Mouse (Mus musculus) kidney, embryonic 14.5 days (tissue): ENCODE results near the gene Phpt1. TPM values are rescaled to one million over a fixed set of nuclear protein-coding genes. Genes with fewer than 3 reads are reported as not detected.

ENCODE experiments used
- ATAC-seq: fragments of 200-750 bp; cut with Nextera tagmentation; 2 replicates; pipeline ENCODE4 v1.8.0; 2017; ENCODE audit warnings: moderate number of reproducible peaks, mild to moderate bottlenecking, moderate TSS enrichment, moderate library complexity; ENCODE audit not compliant: low FRiP score, low TSS enrichment
- H3K27ac ChIP-seq: fragments of 300-500 bp; sonication (generic); 2 replicates; pipeline ENCODE4 v1.5.1; 2014; ENCODE audit warnings: low read depth, mild to moderate bottlenecking, low read length, moderate library complexity, mixed read lengths
- H3K27me3 ChIP-seq: fragments of 300-500 bp; sonication (generic); 2 replicates; pipeline ENCODE4 v1.6.1; 2014; ENCODE audit warnings: mild to moderate bottlenecking, low read length; ENCODE audit not compliant: control insufficient read depth, insufficient read depth
- H3K36me3 ChIP-seq: fragments of 300-500 bp; sonication (generic); 2 replicates; pipeline ENCODE4 v1.6.1; 2014; ENCODE audit warnings: low read length, mixed read lengths; ENCODE audit not compliant: control insufficient read depth, insufficient read depth
- H3K4me1 ChIP-seq: fragments of 300-500 bp; sonication (generic); 2 replicates; pipeline ENCODE4 v1.6.1; 2014; ENCODE audit warnings: low read length, mixed read lengths; ENCODE audit not compliant: control insufficient read depth, insufficient read depth
- H3K4me2 ChIP-seq: fragments of 300-500 bp; sonication (generic); replicated peaks from 2 replicates; pipeline ENCODE4 v1.6.1; 2014; ENCODE audit warnings: low read depth, mild to moderate bottlenecking, low read length
- H3K4me3 ChIP-seq: fragments of 300-500 bp; sonication (generic); 2 replicates; pipeline ENCODE4 v1.5.1; 2014; ENCODE audit warnings: mild to moderate bottlenecking, low read length
- H3K9ac ChIP-seq: fragments of 300-500 bp; sonication (generic); 2 replicates; pipeline ENCODE4 v1.6.1; 2014; ENCODE audit warnings: low read depth, mild to moderate bottlenecking, low read length, moderate library complexity
- H3K9me3 ChIP-seq: fragments of 300-500 bp; sonication (generic); 2 replicates; pipeline ENCODE4 v1.6.1; 2016; ENCODE audit warnings: low read length; ENCODE audit not compliant: control insufficient read depth
- WGBS: fragments of 180-500 bp; shearing (Covaris S2); extraction: QIAGEN DNeasy Blood & Tissue Kit; methylation state at CpG from one replicate; pipeline ENCODE4 v1.1.7; 2014; 5-methylcytosine and 5-hydroxymethylcytosine counted together
- polyA plus RNA-seq: library from polyadenylated mRNA; unstranded; fragments of >200 nt; fragmentation: Nextera tagmentation; extraction: Ambion mirVana; gene quantifications from 2 replicates; pipeline ENCODE4 v1.2.1, GENCODE M21; 2014

The Phpt1 gene
- polyA plus RNA-seq, 1 experiment from 2014 or later, result 229 TPM

GRCm38 (mm10) chr2:25579737-25580460 is 4.9 kb upstream of the Phpt1 start:
- no peak for ATAC-seq
- no peak overlapping the region for H3K9ac ChIP-seq
- no peak overlapping the region for H3K27ac ChIP-seq
- peaks cover 20% of the 10 kb centered on the region for H3K36me3 ChIP-seq
- peak overlapping the region; percentile 39 for H3K4me2 ChIP-seq
- H3K27me3 ChIP-seq, result peaks cover 56% of the 10 kb centered on the region
- peaks cover 43% of the 10 kb centered on the region for H3K4me1 ChIP-seq
- WGBS, result 8% methylated on average over 27 of the region's 27 CpGs
- peak overlapping the region; percentile 22 for H3K4me3 ChIP-seq
- H3K9me3 ChIP-seq, result peaks cover 2% of the 10 kb centered on the region; the same call in 1 of the 2 replicates

- ATAC-seq, result no peak
- Histone ChIP-seq H3K4me3 (peak overlapping the region; percentile 22), H3K27ac (no peak overlapping the region), H3K36me3 (peaks cover 12% of the 10 kb centered on the region), H3K4me2 (peak overlapping the region; percentile 39), H3K27me3 (peaks cover 56% of the 10 kb centered on the region), H3K9me3 (peaks cover 2% of the 10 kb centered on the region; the same call in 1 of the 2 replicates), H3K4me1 (peaks cover 45% of the 10 kb centered on the region), H3K9ac (no peak overlapping the region)
- WGBS, result 6% methylated on average over 77 of the region's 77 CpGs
Observed at GRCm38 (mm10) chr2:25578796-25579736, 4.0 kb upstream of the Phpt1 start.

GRCm38 (mm10) chr2:25577951-25578795 is 3.1 kb upstream of the Phpt1 start:
- peaks cover 4% of the 10 kb centered on the region for H3K36me3 ChIP-seq
- H3K4me2 ChIP-seq, result peak overlapping the region; percentile 36
- H3K9ac ChIP-seq, result 0 out of 2 replicates have a peak overlapping the region, but pooled peaks have one; percentile 23
- peak overlapping the region; percentile 22 for H3K4me3 ChIP-seq
- no peak overlapping the region for H3K27ac ChIP-seq
- peaks cover 56% of the 10 kb centered on the region for H3K27me3 ChIP-seq
- 6% methylated on average over 70 of the region's 75 CpGs for WGBS
- ATAC-seq, result no peak
- H3K9me3 ChIP-seq, result peaks cover 2% of the 10 kb centered on the region; the same call in 1 of the 2 replicates
- peaks cover 52% of the 10 kb centered on the region for H3K4me1 ChIP-seq

DNA sequence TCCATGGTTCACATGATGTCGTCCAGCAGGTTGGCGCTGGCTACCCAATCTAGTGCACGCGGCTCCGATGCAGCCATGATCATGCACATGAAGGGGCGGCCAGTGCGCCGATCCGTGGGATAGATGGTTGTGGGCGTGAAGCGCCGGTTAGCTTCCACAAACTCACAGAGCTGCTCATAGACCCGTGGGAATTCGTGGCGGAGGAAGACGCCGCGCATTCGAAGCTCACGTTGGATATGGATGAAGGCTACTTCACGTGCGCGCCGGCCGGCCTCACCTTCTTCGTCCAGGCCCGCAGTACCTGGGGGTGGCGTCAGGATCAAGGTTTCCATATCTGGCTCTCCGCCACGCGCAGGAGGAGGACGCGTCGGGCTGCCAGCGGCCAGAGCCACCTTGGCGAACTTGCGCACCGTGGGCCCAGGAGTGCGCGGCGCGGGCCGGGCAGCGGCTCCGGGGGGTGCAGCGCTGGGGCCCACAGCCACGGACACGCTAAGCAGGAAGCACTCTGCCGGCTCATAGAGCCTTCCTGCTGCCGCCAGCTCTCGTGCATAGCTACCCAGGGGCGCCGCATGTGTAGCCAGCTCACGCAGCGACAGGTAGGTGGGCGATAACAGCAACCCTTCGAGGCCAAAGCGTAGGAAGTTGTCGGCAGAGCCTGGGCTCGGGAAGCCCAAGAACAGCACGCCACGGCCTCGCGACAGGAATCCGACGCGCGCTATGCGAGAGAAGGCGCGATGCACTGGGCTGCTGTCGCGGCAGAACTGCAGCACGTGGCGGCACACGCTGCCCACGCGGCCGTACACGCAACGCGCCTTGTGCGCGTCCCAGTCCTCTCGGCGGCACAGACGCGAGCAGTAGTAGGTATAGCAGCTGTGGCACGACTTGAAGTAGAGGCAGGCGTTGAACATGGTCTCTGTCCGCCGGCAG is 2.2 kb upstream of the Phpt1 start:
- no peak overlapping the region for H3K27ac ChIP-seq
- 0 out of 2 replicates have a peak overlapping the region, but pooled peaks have one; percentile 23 for H3K9ac ChIP-seq
- H3K36me3 ChIP-seq, result no peaks in the 10 kb centered on the region; the same call in 1 of the 2 replicates
- H3K4me2 ChIP-seq, result peak overlapping the region; percentile 36
- peaks cover 45% of the 10 kb centered on the region for H3K4me1 ChIP-seq
- peak overlapping the region; percentile 22 for H3K4me3 ChIP-seq
- 15% methylated on average over 92 of the region's 92 CpGs for WGBS
- H3K9me3 ChIP-seq, result peaks cover 2% of the 10 kb centered on the region; the same call in 1 of the 2 replicates
- H3K27me3 ChIP-seq, result peaks cover 56% of the 10 kb centered on the region
- no peak for ATAC-seq

- Histone ChIP-seq H3K27ac (no peak overlapping the region), H3K27me3 (peaks cover 56% of the 10 kb centered on the region), H3K9ac (peak overlapping the region; percentile 51; the same call in 1 of the 2 replicates), H3K36me3 (no peaks in the 10 kb centered on the region; the same call in 1 of the 2 replicates), H3K9me3 (peaks cover 2% of the 10 kb centered on the region; the same call in 1 of the 2 replicates), H3K4me1 (peaks cover 40% of the 10 kb centered on the region), H3K4me3 (0 out of 2 replicates have a peak overlapping the region, but pooled peaks have one; percentile 58), H3K4me2 (peak overlapping the region; percentile 59; the same call in 1 of the 2 replicates)
- WGBS, result 77% methylated on average over 16 of the region's 16 CpGs
- no peak for ATAC-seq
Observed at GRCm38 (mm10) chr2:25576028-25576850, 1.2 kb upstream of the Phpt1 start.

DNA sequence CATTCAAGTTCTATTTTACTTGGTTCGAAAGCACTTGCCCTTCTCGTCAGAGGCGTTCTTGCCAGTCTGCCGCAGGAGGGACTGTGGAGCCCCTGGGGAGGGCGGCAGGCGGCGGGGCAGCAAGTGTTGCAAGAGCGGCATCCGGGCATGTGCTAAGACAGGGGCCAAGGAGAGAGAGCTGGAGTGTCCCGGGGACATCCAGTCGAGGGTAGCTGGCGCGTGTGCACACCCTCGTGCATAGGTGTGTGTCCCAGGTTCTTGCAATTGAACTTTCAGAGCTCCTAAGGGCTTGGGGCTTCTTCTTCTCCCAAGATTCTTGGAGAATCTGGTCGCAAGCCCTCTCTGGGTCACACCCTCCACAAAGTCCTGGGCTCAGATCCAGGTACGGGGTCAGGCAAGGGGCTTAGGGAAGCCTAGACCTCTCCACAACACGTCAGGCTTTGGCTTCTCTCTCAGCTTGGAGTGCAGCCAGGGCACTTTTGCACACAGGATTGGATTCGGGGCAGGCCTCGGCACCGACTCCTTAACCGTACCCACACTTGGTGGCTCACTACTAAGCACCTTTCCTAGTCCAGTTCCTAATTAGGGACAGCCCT is 506 bp upstream of the Phpt1 start:
- Histone ChIP-seq H3K36me3 (peaks cover 5% of the 10 kb centered on the region; the same call in 1 of the 2 replicates), H3K9ac (peak overlapping the region; percentile 51), H3K4me3 (peak overlapping the region; percentile 58), H3K27me3 (peaks cover 50% of the 10 kb centered on the region), H3K9me3 (peaks cover 2% of the 10 kb centered on the region; the same call in 1 of the 2 replicates), H3K4me1 (peaks cover 40% of the 10 kb centered on the region), H3K27ac (peak overlapping the region; percentile 82; the same call in 1 of the 2 replicates), H3K4me2 (peak overlapping the region; percentile 59)
- WGBS, result 18% methylated on average over 21 of the region's 21 CpGs
- no peak for ATAC-seq

DNA sequence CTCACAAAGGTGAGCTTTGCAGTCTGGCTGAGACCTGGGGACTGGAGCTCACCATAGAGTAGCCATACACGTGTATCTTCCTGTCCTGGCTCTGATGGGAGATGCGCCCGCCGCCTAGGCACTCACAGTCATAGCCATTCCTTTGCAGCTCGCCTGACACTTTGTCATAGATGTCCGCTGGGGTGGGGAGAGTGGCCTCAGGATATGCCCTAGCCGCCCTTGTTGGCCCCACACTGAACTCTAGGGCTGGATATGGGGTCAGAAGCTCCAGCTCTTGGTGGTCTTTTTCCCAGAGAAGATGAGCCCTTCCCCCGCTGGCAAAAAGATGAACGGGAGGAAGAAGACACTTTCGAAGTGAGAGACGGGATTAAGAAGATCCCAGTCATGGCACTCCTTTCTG is 888 bp downstream of the Phpt1 start:
- 20% methylated on average over 11 of the region's 11 CpGs for WGBS
- Histone ChIP-seq H3K27me3 (peaks cover 36% of the 10 kb centered on the region), H3K4me1 (peaks cover 31% of the 10 kb centered on the region), H3K36me3 (peaks cover 19% of the 10 kb centered on the region), H3K4me3 (peak overlapping the region; percentile 58), H3K4me2 (peak overlapping the region; percentile 83), H3K27ac (peak overlapping the region; percentile 82; the same call in 1 of the 2 replicates), H3K9me3 (peaks cover 2% of the 10 kb centered on the region; the same call in 1 of the 2 replicates), H3K9ac (peak overlapping the region; percentile 51)
- peak; percentile 1; the same call in 1 of the 2 replicates for ATAC-seq
